Mouse (Mus musculus): ENCODE measurements around the gene Tasp1. TPM values are rescaled to one million over a fixed set of nuclear protein-coding genes. Genes with fewer than 3 reads are reported as not detected.

Tasp1 gene
- polyA plus RNA-seq, 1 experiment from 2014 or later, result 13.8 TPM

GRCm38 (mm10) chr2:140100551-140101474 is 34.2 kb upstream of the Tasp1 start:
- Histone ChIP-seq H3K27me3 (ENCODE audit: control insufficient read depth, insufficient read depth, low read length) (no peaks in the 10 kb centered on the region), H3K4me2 (replicated peaks; ENCODE audit: low read depth) (no peak overlapping the region), H3K9ac (ENCODE audit: low read length) (no peak overlapping the region), H3K4me3 (ENCODE audit: low read depth, low read length) (no peak overlapping the region), H3K27ac (replicated peaks) (no peak overlapping the region), H3K4me1 (replicated peaks; ENCODE audit: control insufficient read depth, insufficient read depth) (no peaks in the 10 kb centered on the region), H3K9me3 (ENCODE audit: control insufficient read depth, low read length) (no peaks in the 10 kb centered on the region), H3K36me3 (ENCODE audit: control insufficient read depth, insufficient read depth, low read length) (no peaks in the 10 kb centered on the region)
- DNase-seq (ENCODE audit: low spot score) (no peak), ATAC-seq (ENCODE audit: low FRiP score, low TSS enrichment) (no peak)
- WGBS, result 87% methylated on average over 3 of the region's 3 CpGs
- no peak for TF ChIP-seq EP300 (optimal IDR thresholded peaks at IDR 0.05)
- no peak for TF ChIP-seq CTCF (IDR thresholded peaks at IDR 0.05; ENCODE audit: low read depth)

DNA sequence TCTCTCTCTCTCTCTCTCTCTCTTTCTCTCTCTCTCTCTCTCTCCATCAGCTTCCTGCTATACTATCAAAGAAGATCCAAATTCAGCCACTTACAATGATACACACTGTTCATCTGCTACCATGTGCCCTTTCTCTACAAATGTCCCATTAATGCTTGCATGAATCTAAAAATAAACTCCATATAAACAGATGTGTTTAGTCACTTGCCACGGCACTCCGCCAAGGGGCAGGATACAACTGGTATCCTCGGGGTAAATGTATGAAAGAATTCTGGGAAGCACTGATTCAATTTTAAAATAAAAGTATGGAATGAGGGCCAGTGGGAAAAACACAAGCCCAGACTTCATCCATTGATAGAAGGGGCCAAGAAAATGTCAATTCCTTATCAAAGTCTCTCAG is 33.4 kb upstream of the Tasp1 start:
- H3K9me3 ChIP-seq (ENCODE audit: control insufficient read depth, low read length), result no peaks in the 10 kb centered on the region
- DNase-seq (ENCODE audit: low spot score), result no peak
- H3K4me1 ChIP-seq (replicated peaks; ENCODE audit: control insufficient read depth, insufficient read depth), result no peaks in the 10 kb centered on the region
- ATAC-seq (ENCODE audit: low FRiP score, low TSS enrichment), result no peak
- TF ChIP-seq EP300 (optimal IDR thresholded peaks at IDR 0.05) (no peak), CTCF (IDR thresholded peaks at IDR 0.05; ENCODE audit: low read depth) (no peak)
- WGBS, result 59% methylated on average over 3 of the region's 3 CpGs
- H3K4me2 ChIP-seq (replicated peaks; ENCODE audit: low read depth), result no peak overlapping the region
- H3K27ac ChIP-seq (replicated peaks), result no peak overlapping the region
- H3K9ac ChIP-seq (ENCODE audit: low read length), result no peak overlapping the region
- no peaks in the 10 kb centered on the region for H3K36me3 ChIP-seq (ENCODE audit: control insufficient read depth, insufficient read depth, low read length)
- H3K4me3 ChIP-seq (ENCODE audit: low read depth, low read length), result no peak overlapping the region
- no peaks in the 10 kb centered on the region for H3K27me3 ChIP-seq (ENCODE audit: control insufficient read depth, insufficient read depth, low read length)

DNA sequence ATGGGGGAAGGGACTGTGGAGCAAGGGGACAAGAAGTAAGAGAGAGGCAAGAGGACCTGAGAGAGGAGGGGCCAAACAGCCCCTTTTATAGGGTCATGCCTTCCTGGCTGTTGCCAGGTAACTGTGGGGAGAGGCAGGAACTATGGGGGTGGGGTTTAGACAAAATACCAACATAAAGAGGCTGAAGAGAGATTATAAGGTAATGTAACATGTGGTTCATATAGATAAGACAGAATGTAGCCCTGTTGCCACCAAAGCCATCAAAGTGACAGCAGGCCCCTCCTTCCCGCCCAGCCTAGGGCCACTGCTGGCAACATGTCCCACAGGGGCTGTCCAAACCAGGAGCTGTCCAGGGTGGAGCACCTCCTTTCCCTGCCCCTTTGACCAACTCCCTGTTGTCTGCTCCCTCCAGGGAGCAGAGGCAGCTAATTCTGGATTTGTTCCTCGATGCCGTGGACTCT is 30.6 kb upstream of the Tasp1 start:
- Histone ChIP-seq H3K27me3 (ENCODE audit: control insufficient read depth, insufficient read depth, low read length) (no peaks in the 10 kb centered on the region), H3K4me3 (ENCODE audit: low read depth, low read length) (no peak overlapping the region), H3K9me3 (ENCODE audit: control insufficient read depth, low read length) (no peaks in the 10 kb centered on the region), H3K4me2 (replicated peaks; ENCODE audit: low read depth) (no peak overlapping the region), H3K4me1 (replicated peaks; ENCODE audit: control insufficient read depth, insufficient read depth) (no peaks in the 10 kb centered on the region), H3K27ac (replicated peaks) (no peak overlapping the region), H3K36me3 (ENCODE audit: control insufficient read depth, insufficient read depth, low read length) (no peaks in the 10 kb centered on the region), H3K9ac (ENCODE audit: low read length) (no peak overlapping the region)
- DNase-seq (ENCODE audit: low spot score) (no peak), ATAC-seq (ENCODE audit: low FRiP score, low TSS enrichment) (peak; percentile 40; the same call in 1 of the 2 replicates)
- TF ChIP-seq EP300 (optimal IDR thresholded peaks at IDR 0.05) (no peak), CTCF (IDR thresholded peaks at IDR 0.05; ENCODE audit: low read depth) (no peak)
- WGBS, result 72% methylated on average over 3 of the region's 3 CpGs

GRCm38 (mm10) chr2:140096034-140096433 is 29.4 kb upstream of the Tasp1 start:
- ATAC-seq (ENCODE audit: low FRiP score, low TSS enrichment) (no peak), DNase-seq (ENCODE audit: low spot score) (no peak)
- H3K9ac ChIP-seq (ENCODE audit: low read length), result no peak overlapping the region
- no peak overlapping the region for H3K4me2 ChIP-seq (replicated peaks; ENCODE audit: low read depth)
- no peaks in the 10 kb centered on the region for H3K4me1 ChIP-seq (replicated peaks; ENCODE audit: control insufficient read depth, insufficient read depth)
- WGBS, result 90% methylated on average over 5 of the region's 5 CpGs
- H3K36me3 ChIP-seq (ENCODE audit: control insufficient read depth, insufficient read depth, low read length), result no peaks in the 10 kb centered on the region
- H3K27me3 ChIP-seq (ENCODE audit: control insufficient read depth, insufficient read depth, low read length), result no peaks in the 10 kb centered on the region
- no peak overlapping the region for H3K4me3 ChIP-seq (ENCODE audit: low read depth, low read length)
- H3K27ac ChIP-seq (replicated peaks), result no peak overlapping the region
- no peak for TF ChIP-seq EP300 (optimal IDR thresholded peaks at IDR 0.05)
- TF ChIP-seq CTCF (IDR thresholded peaks at IDR 0.05; ENCODE audit: low read depth), result no peak
- H3K9me3 ChIP-seq (ENCODE audit: control insufficient read depth, low read length), result no peaks in the 10 kb centered on the region

- TF ChIP-seq EP300 (optimal IDR thresholded peaks at IDR 0.05), result no peak
- no peak for TF ChIP-seq CTCF (IDR thresholded peaks at IDR 0.05; ENCODE audit: low read depth)
- Histone ChIP-seq H3K27me3 (ENCODE audit: control insufficient read depth, insufficient read depth, low read length) (no peaks in the 10 kb centered on the region), H3K27ac (replicated peaks) (no peak overlapping the region), H3K9ac (ENCODE audit: low read length) (no peak overlapping the region), H3K4me2 (replicated peaks; ENCODE audit: low read depth) (no peak overlapping the region), H3K4me1 (replicated peaks; ENCODE audit: control insufficient read depth, insufficient read depth) (no peaks in the 10 kb centered on the region), H3K36me3 (ENCODE audit: control insufficient read depth, insufficient read depth, low read length) (no peaks in the 10 kb centered on the region), H3K9me3 (ENCODE audit: control insufficient read depth, low read length) (no peaks in the 10 kb centered on the region), H3K4me3 (ENCODE audit: low read depth, low read length) (no peak overlapping the region)
- WGBS, result 89% methylated on average over 5 of the region's 5 CpGs
- no peak for DNase-seq (ENCODE audit: low spot score)
- ATAC-seq (ENCODE audit: low FRiP score, low TSS enrichment), result no peak
Measured at GRCm38 (mm10) chr2:140093433-140093832, 26.8 kb upstream of the Tasp1 start.

- H3K36me3 ChIP-seq (ENCODE audit: control insufficient read depth, insufficient read depth, low read length), result no peaks in the 10 kb centered on the region
- DNase-seq (ENCODE audit: low spot score) (no peak), ATAC-seq (ENCODE audit: low FRiP score, low TSS enrichment) (no peak)
- TF ChIP-seq EP300 (optimal IDR thresholded peaks at IDR 0.05) (no peak), CTCF (IDR thresholded peaks at IDR 0.05; ENCODE audit: low read depth) (no peak)
- no peaks in the 10 kb centered on the region for H3K9me3 ChIP-seq (ENCODE audit: control insufficient read depth, low read length)
- no peak overlapping the region for H3K9ac ChIP-seq (ENCODE audit: low read length)
- WGBS, result 76% methylated on average over 7 of the region's 7 CpGs
- no peak overlapping the region for H3K27ac ChIP-seq (replicated peaks)
- H3K4me1 ChIP-seq (replicated peaks; ENCODE audit: control insufficient read depth, insufficient read depth), result no peaks in the 10 kb centered on the region
- no peak overlapping the region for H3K4me3 ChIP-seq (ENCODE audit: low read depth, low read length)
- no peaks in the 10 kb centered on the region for H3K27me3 ChIP-seq (ENCODE audit: control insufficient read depth, insufficient read depth, low read length)
- H3K4me2 ChIP-seq (replicated peaks; ENCODE audit: low read depth), result no peak overlapping the region
Measured at GRCm38 (mm10) chr2:140084245-140084644, 17.6 kb upstream of the Tasp1 start.
